In genomic region chr13:28948541-28948940, GRCm38 (mm10) we compare ENCODE assay signal across 9 mouse cellular contexts. TPM values are rescaled to one million over a fixed set of nuclear protein-coding genes. Genes with fewer than 3 reads are reported as not detected.
DNase-seq lines count a peak whose midpoint lies in the region; ATAC-seq and TF ChIP-seq lines count a peak whose summit lies in the region.
"Had no signal": no experiment of that assay in that cellular context is flagged by ENCODE, and none has a peak within 500 bp of the region (broad histone marks: within the 10 kb centered on the region; RNA-seq: fewer than 3 reads in every experiment).

No protein-coding gene starts in this region.

- ATAC-seq in hindbrain, embryonic 16.5 days = no peak
- no peak for ATAC-seq in lung, embryonic 15.5 days (ENCODE audit: borderline replicate concordance, extremely low read depth, low FRiP score, low TSS enrichment)

- peaks cover 48% of the 10 kb centered on the region for H3K79me3 ChIP-seq in C2C12 (ENCODE audit: low read depth)

- H3K4me1 ChIP-seq in embryonic fibroblast, embryonic 13.5 days (ENCODE audit: control insufficient read depth, insufficient read depth, low read length) = peaks cover 4% of the 10 kb centered on the region; the same call in 1 of the 2 replicates
- H3K4me1 ChIP-seq in hindbrain, embryonic 16.5 days (ENCODE audit: control insufficient read depth, insufficient read depth, low read depth, low read length) = peaks cover 13% of the 10 kb centered on the region
- peaks cover 17% of the 10 kb centered on the region for H3K4me1 ChIP-seq in lung, embryonic 15.5 days
- H3K4me1 ChIP-seq in olfactory bulb, adult 2 months (ENCODE audit: control insufficient read depth, insufficient read depth, low read length) = peaks cover 3% of the 10 kb centered on the region

- peak overlapping the region; percentile 67 for H3K4me2 ChIP-seq in hindbrain, embryonic 16.5 days (ENCODE audit: low read length)
- H3K4me2 ChIP-seq in lung, embryonic 15.5 days = peak overlapping the region; percentile 47

- H3K27ac ChIP-seq in embryonic fibroblast, embryonic 13.5 days (ENCODE audit: insufficient read depth, low read length) = peak overlapping the region; percentile 57
- peak overlapping the region; percentile 87 for H3K27ac ChIP-seq in hindbrain, embryonic 16.5 days (ENCODE audit: low read depth, low read length)
- peak overlapping the region; percentile 62 for H3K27ac ChIP-seq in lung, embryonic 15.5 days
- peak overlapping the region; percentile 2; the same call in 1 of the 2 replicates for H3K27ac ChIP-seq in olfactory bulb, adult 2 months (ENCODE audit: insufficient read depth, low read depth, low read length)

- peaks cover 56% of the 10 kb centered on the region for H3K79me2 ChIP-seq in C2C12 (ENCODE audit: control insufficient read depth, insufficient read depth)

- no peak for TF ChIP-seq CTCF in C2C12 (IDR thresholded peaks at IDR 0.05; ENCODE audit: control insufficient read depth, insufficient read depth, insufficient read length)
- TF ChIP-seq CTCF in embryonic fibroblast, embryonic 13.5 days (IDR thresholded peaks at IDR 0.05; ENCODE audit: borderline replicate concordance, insufficient read depth, low read length) = no peak
- TF ChIP-seq CTCF in olfactory bulb, adult 2 months (IDR thresholded peaks at IDR 0.05; ENCODE audit: insufficient read depth, low read depth, low read length) = no peak

- under 1% methylated on average over 10 of the region's 10 CpGs for WGBS in hindbrain, embryonic 16.5 days
- WGBS in lung, embryonic 15.5 days = 3% methylated on average over 10 of the region's 10 CpGs
- 4% methylated on average over 10 of the region's 10 CpGs for WGBS in olfactory bulb, adult 2 months

- peak overlapping the region; percentile 63 for H3K9ac ChIP-seq in hindbrain, embryonic 16.5 days (ENCODE audit: low read depth, low read length)
- H3K9ac ChIP-seq in lung, embryonic 15.5 days = peak overlapping the region; percentile 6; the same call in 1 of the 2 replicates

- H3ac ChIP-seq in C2C12 (ENCODE audit: control insufficient read depth, insufficient read length, low read depth) = peak overlapping the region; percentile 32

- no peaks in the 10 kb centered on the region for H3K9me3 ChIP-seq in hindbrain, embryonic 16.5 days (ENCODE audit: control insufficient read depth, low read length)
- no peaks in the 10 kb centered on the region for H3K9me3 ChIP-seq in lung, embryonic 15.5 days

- peak; percentile 43; the same call in 1 of the 2 replicates for TF ChIP-seq POLR2A in embryonic fibroblast, embryonic 13.5 days (IDR thresholded peaks at IDR 0.05; ENCODE audit: low read depth, low read length)
- TF ChIP-seq POLR2A in olfactory bulb, adult 2 months (IDR thresholded peaks at IDR 0.05; ENCODE audit: insufficient read depth, low read depth, low read length) = no peak

- H3K36me3 ChIP-seq in C2C12 (ENCODE audit: control insufficient read depth, insufficient read depth) = peaks cover 19% of the 10 kb centered on the region
- no peaks in the 10 kb centered on the region for H3K36me3 ChIP-seq in hindbrain, embryonic 16.5 days (ENCODE audit: control insufficient read depth, insufficient read depth, low read length)
- no peaks in the 10 kb centered on the region for H3K36me3 ChIP-seq in lung, embryonic 15.5 days
- H3K36me3 ChIP-seq: G1E had no signal

- no peak overlapping the region for H3K4me3 ChIP-seq in C2C12 (ENCODE audit: insufficient read depth, poor library complexity, severe bottlenecking)
- peak overlapping the region; percentile 21 for H3K4me3 ChIP-seq in embryonic fibroblast, embryonic 13.5 days (ENCODE audit: insufficient read depth, low read length)
- H3K4me3 ChIP-seq in hindbrain, embryonic 16.5 days (ENCODE audit: low read length) = peak overlapping the region; percentile 53
- H3K4me3 ChIP-seq in lung, embryonic 15.5 days = peak overlapping the region; percentile 89
- H3K4me3 ChIP-seq in olfactory bulb, adult 2 months (ENCODE audit: insufficient read depth, low read depth, low read length) = peak overlapping the region; percentile 35

- H3K27me3 ChIP-seq in C2C12 (ENCODE audit: control insufficient read depth, insufficient read depth, insufficient read length) = no peaks in the 10 kb centered on the region
- H3K27me3 ChIP-seq in hindbrain, embryonic 16.5 days (replicated peaks; ENCODE audit: control insufficient read depth, insufficient read depth, low read length) = no peaks in the 10 kb centered on the region
- H3K27me3 ChIP-seq in lung, embryonic 15.5 days = no peaks in the 10 kb centered on the region

- DNase-seq in cerebellum, postnatal 10 days = peak; percentile 74 to 80
- DNase-seq in cerebellum, adult 9-10 months = no peak
- no peak for DNase-seq in spleen, postnatal 4 days (ENCODE audit: low spot score in 2 of 2)

TF ChIP-seq in C2C12, 6 proteins besides CTCF, POLR2A, EP300 and RAD21:
- no peak for TF ChIP-seq MAX (IDR thresholded peaks at IDR 0.05)
- TF ChIP-seq CEBPB (IDR thresholded peaks at IDR 0.05; ENCODE audit: low read depth) = no peak

RNA-seq across cellular contexts. Expression of gene Sox4, which starts 5.0 kb away (rescaled TPM):
- polyA plus RNA-seq in C2C12 (2012; fragmentation: generic; extraction: Trizol) = 42.4 TPM
- polyA plus RNA-seq in embryonic fibroblast, embryonic 13.5 days (2011; ENCODE audit: insufficient read length, low read depth, missing spikeins) = 78.8 and 116 TPM in 2 replicates
- 65.4 and 105 TPM in 2 replicates for polyA plus RNA-seq in hindbrain, embryonic 16.5 days (2015; fragmentation: Nextera tagmentation; extraction: Ambion mirVana)
- polyA plus RNA-seq in lung, embryonic 15.5 days (2015; fragmentation: Nextera tagmentation; extraction: Ambion mirVana) = 60.7 and 61.2 TPM in 2 replicates
- polyA plus RNA-seq in olfactory bulb, adult 2 months (2012; ENCODE audit: insufficient read depth, insufficient read length, low replicate concordance, missing spikeins) = 84.4 TPM in 1 of 2 replicates, not detected in the other

Comparison
In these comparisons a context has a peak if more than half of its experiments do, and no peak if none do; other contexts are left out.
1. DNase-seq: peak in cerebellum, postnatal 10 days (2 of 2); none in cerebellum, adult 9-10 months (single experiment) and spleen, postnatal 4 days (0 of 2).
2. H3K27ac ChIP-seq: peak in every context shown above with its lines; median percentile 87 in hindbrain, embryonic 16.5 days; 62 in lung, embryonic 15.5 days; 57 in embryonic fibroblast, embryonic 13.5 days; 2 in olfactory bulb, adult 2 months.